Mouse (Mus musculus) megakaryocyte, adult 5-6 weeks (primary cell): ENCODE data around the gene Nav2. TPM values are rescaled to one million over a fixed set of nuclear protein-coding genes. Genes with fewer than 3 reads are reported as not detected.

ENCODE experiments used
- ATAC-seq: 2 replicates; pipeline ENCODE4 v1.8.0; 2016; ENCODE audit warnings: mild to moderate bottlenecking, inconsistent platforms; ENCODE audit not compliant: poor library complexity, severe bottlenecking
- total RNA-seq, 2 experiments: library from RNA; stranded (forward) in 1 of 2; stranded (reverse) in 1 of 2; fragments of 153-499, 151-499 nt in 1 of 2; fragments of 221-1000, 200-1000 nt in 1 of 2; gene quantifications; 2 replicates each; pipeline versions ENCODE4 v1.2.3 to v1.2.4; 2015 to 2017

Gene Nav2
- total RNA-seq, 2 experiments from 2014 or later: 4.6 to 10.5 TPM

GRCm38 (mm10) chr7:49525348-49526100 is 617.0 kb downstream of the Nav2 start:
- no peak for ATAC-seq

GRCm38 (mm10) chr7:49526101-49526499 is 617.6 kb downstream of the Nav2 start:
- ATAC-seq: no peak

GRCm38 (mm10) chr7:49527495-49527894 is 619.0 kb downstream of the Nav2 start:
- ATAC-seq: no peak

- ATAC-seq: no peak
These were observed 619.4 kb downstream of the Nav2 start for GRCm38 (mm10) chr7:49527925-49528324.

GRCm38 (mm10) chr7:49529498-49529897 is 621.0 kb downstream of the Nav2 start:
- ATAC-seq: no peak

- no peak for ATAC-seq
These were observed 625.1 kb downstream of the Nav2 start for GRCm38 (mm10) chr7:49533571-49533970.

- no peak for ATAC-seq
These were observed 625.7 kb downstream of the Nav2 start for GRCm38 (mm10) chr7:49534208-49534607.

GRCm38 (mm10) chr7:49538360-49538759 is 629.8 kb downstream of the Nav2 start:
- ATAC-seq: no peak

- ATAC-seq: no peak
These were observed 631.7 kb downstream of the Nav2 start for GRCm38 (mm10) chr7:49540181-49540580.

- no peak for ATAC-seq
These were observed 633.6 kb downstream of the Nav2 start for GRCm38 (mm10) chr7:49542135-49542534.

GRCm38 (mm10) chr7:49544775-49545705 is 636.5 kb downstream of the Nav2 start:
- peak; percentile 68 for ATAC-seq

- ATAC-seq: no peak
These were observed 637.2 kb downstream of the Nav2 start for GRCm38 (mm10) chr7:49545706-49546097.

GRCm38 (mm10) chr7:49548397-49548796 is 639.9 kb downstream of the Nav2 start:
- ATAC-seq: no peak

- no peak for ATAC-seq
These were observed 644.9 kb downstream of the Nav2 start for GRCm38 (mm10) chr7:49553236-49553981.

- no peak for ATAC-seq
These were observed 649.7 kb downstream of the Nav2 start for GRCm38 (mm10) chr7:49558240-49558640.

- ATAC-seq: no peak
These were observed 650.4 kb downstream of the Nav2 start for GRCm38 (mm10) chr7:49558895-49559294.

- no peak for ATAC-seq
These were observed 651.5 kb downstream of the Nav2 start for GRCm38 (mm10) chr7:49560012-49560411.

GRCm38 (mm10) chr7:49562404-49562803 is 653.9 kb downstream of the Nav2 start:
- no peak for ATAC-seq

- no peak for ATAC-seq
These were observed 654.3 kb downstream of the Nav2 start for GRCm38 (mm10) chr7:49562851-49563250.

- no peak for ATAC-seq
These were observed 656.6 kb downstream of the Nav2 start for GRCm38 (mm10) chr7:49565084-49565483.

GRCm38 (mm10) chr7:49565798-49566197 is 657.3 kb downstream of the Nav2 start:
- ATAC-seq: no peak
